Mouse (Mus musculus): ENCODE measurements around the gene Tbc1d14. TPM values are rescaled to one million over a fixed set of nuclear protein-coding genes. Genes with fewer than 3 reads are reported as not detected.

Tbc1d14 gene
- polyA plus RNA-seq, 1 experiment, result 50.0 TPM

GRCm38 (mm10) chr5:36474283-36474682 lies 118.8 kb downstream of the Tbc1d14 start:
- no peaks in the 10 kb centered on the region for H3K27me3 ChIP-seq (replicated peaks; ENCODE audit: control insufficient read depth, insufficient read depth, low read length)
- WGBS, result 84% methylated on average over 5 of the region's 5 CpGs
- peaks cover 12% of the 10 kb centered on the region; the same call in 1 of the 2 replicates for H3K36me3 ChIP-seq (ENCODE audit: control insufficient read depth, insufficient read depth, low read length)
- DNase-seq, result peak; percentile 79
- H3K4me1 ChIP-seq (ENCODE audit: control insufficient read depth, insufficient read depth, low read length), result peaks cover 43% of the 10 kb centered on the region
- no peak overlapping the region for H3K4me3 ChIP-seq (ENCODE audit: insufficient read depth, low read depth, low read length)
- no peak overlapping the region for H3K27ac ChIP-seq (ENCODE audit: insufficient read depth, low read depth, low read length)
- no peak for TF ChIP-seq POLR2A (IDR thresholded peaks at IDR 0.05; ENCODE audit: low read depth, low read length)
- TF ChIP-seq CTCF (conservative IDR thresholded peaks at IDR 0.05; ENCODE audit: insufficient read depth, insufficient read length, low read depth, low read length), result peak; percentile 85

GRCm38 (mm10) chr5:36472876-36473655 lies 120.0 kb downstream of the Tbc1d14 start:
- Histone ChIP-seq H3K27ac (ENCODE audit: insufficient read depth, low read depth, low read length) (0 out of 2 replicates have a peak overlapping the region, but pooled peaks have one; percentile 18), H3K4me3 (ENCODE audit: insufficient read depth, low read depth, low read length) (no peak overlapping the region), H3K4me1 (ENCODE audit: control insufficient read depth, insufficient read depth, low read length) (peaks cover 34% of the 10 kb centered on the region), H3K27me3 (replicated peaks; ENCODE audit: control insufficient read depth, insufficient read depth, low read length) (no peaks in the 10 kb centered on the region), H3K36me3 (ENCODE audit: control insufficient read depth, insufficient read depth, low read length) (peaks cover 12% of the 10 kb centered on the region; the same call in 1 of the 2 replicates)
- TF ChIP-seq POLR2A (IDR thresholded peaks at IDR 0.05; ENCODE audit: low read depth, low read length), result no peak
- TF ChIP-seq CTCF (conservative IDR thresholded peaks at IDR 0.05; ENCODE audit: insufficient read depth, insufficient read length, low read depth, low read length), result no peak
- 44% methylated on average over 4 of the region's 4 CpGs for WGBS
- peak; percentile 58 for DNase-seq

GRCm38 (mm10) chr5:36471206-36471605 lies 121.9 kb downstream of the Tbc1d14 start:
- DNase-seq, result peak; percentile 88
- Histone ChIP-seq H3K27ac (ENCODE audit: insufficient read depth, low read depth, low read length) (peak overlapping the region; percentile 76), H3K36me3 (ENCODE audit: control insufficient read depth, insufficient read depth, low read length) (peaks cover 12% of the 10 kb centered on the region; the same call in 1 of the 2 replicates), H3K4me3 (ENCODE audit: insufficient read depth, low read depth, low read length) (no peak overlapping the region), H3K27me3 (replicated peaks; ENCODE audit: control insufficient read depth, insufficient read depth, low read length) (no peaks in the 10 kb centered on the region), H3K4me1 (ENCODE audit: control insufficient read depth, insufficient read depth, low read length) (peaks cover 40% of the 10 kb centered on the region)
- 64% methylated on average over 8 of the region's 8 CpGs for WGBS
- TF ChIP-seq POLR2A (IDR thresholded peaks at IDR 0.05; ENCODE audit: low read depth, low read length) (no peak), CTCF (conservative IDR thresholded peaks at IDR 0.05; ENCODE audit: insufficient read depth, insufficient read length, low read depth, low read length) (no peak)

GRCm38 (mm10) chr5:36465889-36466288 lies 127.2 kb downstream of the Tbc1d14 start:
- no peaks in the 10 kb centered on the region for H3K27me3 ChIP-seq (replicated peaks; ENCODE audit: control insufficient read depth, insufficient read depth, low read length)
- peaks cover 22% of the 10 kb centered on the region; the same call in 1 of the 2 replicates for H3K4me1 ChIP-seq (ENCODE audit: control insufficient read depth, insufficient read depth, low read length)
- DNase-seq, result no peak
- peaks cover 6% of the 10 kb centered on the region; the same call in 1 of the 2 replicates for H3K36me3 ChIP-seq (ENCODE audit: control insufficient read depth, insufficient read depth, low read length)
- peak overlapping the region; percentile 89 for H3K4me3 ChIP-seq (ENCODE audit: insufficient read depth, low read depth, low read length)
- TF ChIP-seq CTCF (conservative IDR thresholded peaks at IDR 0.05; ENCODE audit: insufficient read depth, insufficient read length, low read depth, low read length), result no peak
- TF ChIP-seq POLR2A (IDR thresholded peaks at IDR 0.05; ENCODE audit: low read depth, low read length), result no peak
- H3K27ac ChIP-seq (ENCODE audit: insufficient read depth, low read depth, low read length), result peak overlapping the region; percentile 70
- WGBS, result 6% methylated on average over 8 of the region's 8 CpGs

- H3K4me3 ChIP-seq (ENCODE audit: insufficient read depth, low read depth, low read length), result peak within 1 kb of the TSS; percentile 89
- H3K27me3 ChIP-seq (replicated peaks; ENCODE audit: control insufficient read depth, insufficient read depth, low read length), result no peaks in the 10 kb centered on the region
- TF ChIP-seq CTCF (conservative IDR thresholded peaks at IDR 0.05; ENCODE audit: insufficient read depth, insufficient read length, low read depth, low read length), result no peak
- peak; percentile 49 for TF ChIP-seq POLR2A (IDR thresholded peaks at IDR 0.05; ENCODE audit: low read depth, low read length)
- peaks cover 16% of the 10 kb centered on the region; the same call in 1 of the 2 replicates for H3K4me1 ChIP-seq (ENCODE audit: control insufficient read depth, insufficient read depth, low read length)
- DNase-seq, result peak; percentile 100
- peaks cover 3% of the 10 kb centered on the region; the same call in 1 of the 2 replicates for H3K36me3 ChIP-seq (ENCODE audit: control insufficient read depth, insufficient read depth, low read length)
- WGBS, result under 1% methylated on average over 68 of the region's 68 CpGs
- peak within 1 kb of the TSS; percentile 70 for H3K27ac ChIP-seq (ENCODE audit: insufficient read depth, low read depth, low read length)
These were observed 128.1 kb downstream of the Tbc1d14 start, which contains the start of gene Grpel1 for GRCm38 (mm10) chr5:36464709-36465661. Gene Grpel1, plus strand, starts transcription at chr5:36464998.

GRCm38 (mm10) chr5:36463391-36463790 lies 129.7 kb downstream of the Tbc1d14 start:
- WGBS, result 43% methylated on average over 5 of the region's 5 CpGs
- H3K36me3 ChIP-seq (ENCODE audit: control insufficient read depth, insufficient read depth, low read length), result no peaks in the 10 kb centered on the region
- peaks cover 10% of the 10 kb centered on the region; the same call in 1 of the 2 replicates for H3K4me1 ChIP-seq (ENCODE audit: control insufficient read depth, insufficient read depth, low read length)
- TF ChIP-seq POLR2A (IDR thresholded peaks at IDR 0.05; ENCODE audit: low read depth, low read length) (no peak), CTCF (conservative IDR thresholded peaks at IDR 0.05; ENCODE audit: insufficient read depth, insufficient read length, low read depth, low read length) (no peak)
- H3K27me3 ChIP-seq (replicated peaks; ENCODE audit: control insufficient read depth, insufficient read depth, low read length), result no peaks in the 10 kb centered on the region
- H3K4me3 ChIP-seq (ENCODE audit: insufficient read depth, low read depth, low read length), result no peak overlapping the region
- no peak overlapping the region for H3K27ac ChIP-seq (ENCODE audit: insufficient read depth, low read depth, low read length)
- no peak for DNase-seq
